Mouse (Mus musculus) C2C12 (cell line): ENCODE measurements around the gene Clnk.

Source experiments
- CTCF ChIP-seq: IDR thresholded peaks from one replicate; pipeline ENCODE4 v1.5.1; 2011; ENCODE audit not compliant: control insufficient read depth, insufficient read depth, insufficient read length
- FOSL1 ChIP-seq: IDR thresholded peaks from one replicate; pipeline ENCODE4 v1.8.0; 2011; ENCODE audit warnings: mild to moderate bottlenecking, low read length; ENCODE audit not compliant: poor library complexity, insufficient read depth, severe bottlenecking
- MYOD1 ChIP-seq: IDR thresholded peaks from one replicate; pipeline ENCODE4 v1.6.1; 2011; ENCODE audit warnings: low read depth; ENCODE audit not compliant: control insufficient read depth, insufficient read length
- MYOG ChIP-seq: IDR thresholded peaks from one replicate; pipeline ENCODE4 v1.6.1; 2011; ENCODE audit not compliant: control insufficient read depth, insufficient read length; ENCODE audit errors: extremely low read depth
- USF1 ChIP-seq: IDR thresholded peaks from one replicate; pipeline ENCODE4 v1.6.1; 2011; ENCODE audit warnings: low read depth, mild to moderate bottlenecking, control low read depth, moderate library complexity

DNA sequence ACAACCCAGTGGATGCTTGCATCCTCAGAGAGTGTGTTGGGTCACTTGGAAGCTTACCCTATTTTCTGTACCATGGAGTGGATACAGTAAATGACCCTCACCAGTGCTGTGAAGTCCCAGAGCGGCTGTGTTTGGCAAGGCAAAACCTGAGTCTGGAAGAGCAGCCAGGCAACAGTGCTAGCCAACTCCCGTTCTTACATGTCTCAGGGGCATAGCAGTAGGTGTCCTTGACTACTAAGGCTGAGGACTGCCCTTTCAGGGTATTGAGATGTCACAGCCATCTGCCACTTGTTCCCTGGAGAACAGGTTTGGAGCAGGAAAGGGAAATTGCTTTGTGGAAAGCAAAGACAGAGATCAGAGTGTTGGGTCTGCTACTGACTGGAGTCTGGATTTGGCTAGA, 85.5 kb downstream of the Clnk start:
- TF ChIP-seq FOSL1 (no peak), MYOD1 (no peak), CTCF (no peak), USF1 (no peak), MYOG (no peak)
